Mouse (Mus musculus): Measurements from ENCODE around the gene Paqr9.
"Not testable (repeated sequence)": the region's sequence is repeated elsewhere in the genome, so short reads cannot be mapped to it uniquely, and the experiment has no call there.

The Paqr9 gene

DNA sequence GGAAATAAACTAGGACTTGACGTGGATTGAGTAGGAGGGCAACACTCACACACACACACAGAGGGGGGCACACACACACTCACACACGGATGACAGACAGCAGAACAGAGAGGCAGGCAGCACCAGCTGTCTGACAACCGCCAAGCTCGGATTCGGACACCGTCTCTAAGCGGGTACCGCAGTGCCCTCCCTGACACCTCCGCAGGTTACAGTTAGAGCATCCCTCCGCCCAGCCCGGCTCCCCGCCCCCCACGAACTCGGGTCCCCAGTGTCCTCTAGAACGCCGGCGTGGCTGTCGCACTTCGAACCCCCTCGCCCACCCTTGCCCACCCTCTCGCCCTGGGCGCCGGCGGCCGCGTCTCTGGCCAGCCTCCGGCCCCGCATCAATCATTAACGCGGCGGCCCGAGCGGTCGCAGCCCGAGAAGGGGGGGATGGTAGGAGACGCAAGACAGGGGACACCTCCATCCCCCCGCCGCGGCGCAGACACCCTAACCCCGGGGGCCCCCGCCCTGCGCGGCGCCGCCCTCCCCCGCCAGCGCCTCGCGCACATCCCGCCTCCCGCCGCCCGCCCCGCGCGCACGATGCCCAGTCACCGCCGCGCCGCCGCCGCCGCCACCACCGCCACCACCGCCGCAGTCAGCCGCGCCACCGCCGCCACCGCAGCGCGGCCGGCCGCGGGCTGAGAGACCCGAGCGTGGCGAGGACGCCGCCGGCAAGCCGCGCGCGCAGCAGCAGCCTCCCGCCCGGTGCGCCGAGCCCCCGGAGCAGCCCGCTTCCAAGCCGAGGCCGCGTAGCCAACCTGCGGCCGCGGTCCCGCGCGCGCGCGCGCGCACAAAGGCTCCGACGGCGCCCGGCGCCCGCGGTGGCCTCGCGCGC is at the start of gene Paqr9:
Gene Paqr9 (plus strand): TSS at position 599 of the 877 bp plus-strand sequence.
- DNase-seq (ENCODE audit: low read depth, low spot score): peak; percentile 41

DNA sequence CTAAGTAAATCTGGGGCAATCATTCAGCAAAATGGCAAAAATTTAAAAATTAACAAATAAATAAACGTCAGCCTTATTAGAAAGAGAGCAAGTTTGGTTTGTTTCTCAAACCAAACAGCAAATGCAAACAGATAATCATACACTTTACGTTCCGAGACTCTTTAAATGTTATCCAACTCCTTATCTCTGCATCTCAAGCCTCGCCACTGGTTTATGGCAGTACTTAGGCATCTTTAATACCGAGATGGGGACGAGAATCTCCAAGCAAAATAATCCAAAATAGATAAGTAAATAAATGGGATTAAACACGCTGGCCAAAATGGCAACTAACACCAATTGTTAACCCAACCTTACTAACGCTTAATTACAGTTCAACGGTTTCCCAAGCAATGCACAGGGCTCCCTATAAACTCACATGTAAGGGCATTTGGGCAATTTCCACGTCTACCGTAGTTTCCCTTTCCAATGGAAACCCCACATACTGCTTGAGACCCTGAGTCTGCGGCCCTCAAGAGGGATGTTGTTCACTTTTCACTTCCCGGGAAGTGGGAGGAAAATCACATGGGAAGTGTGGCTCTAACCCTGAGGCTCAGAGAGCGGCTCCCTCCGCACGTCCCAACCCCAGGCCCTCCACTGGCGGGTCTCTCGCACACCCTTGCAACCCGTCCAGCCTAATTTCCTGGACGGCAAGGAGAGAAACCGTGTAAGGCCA is 48.6 kb upstream of the Paqr9 start:
- DNase-seq (ENCODE audit: low read depth, low spot score): no peak

GRCm38 (mm10) chr9:95511472-95512330 is 47.8 kb upstream of the Paqr9 start, which contains the start of gene U2surp:
TSS of gene U2surp (minus strand) at chr9:95511996.
- DNase-seq (ENCODE audit: low read depth, low spot score): peak; percentile 98

DNA sequence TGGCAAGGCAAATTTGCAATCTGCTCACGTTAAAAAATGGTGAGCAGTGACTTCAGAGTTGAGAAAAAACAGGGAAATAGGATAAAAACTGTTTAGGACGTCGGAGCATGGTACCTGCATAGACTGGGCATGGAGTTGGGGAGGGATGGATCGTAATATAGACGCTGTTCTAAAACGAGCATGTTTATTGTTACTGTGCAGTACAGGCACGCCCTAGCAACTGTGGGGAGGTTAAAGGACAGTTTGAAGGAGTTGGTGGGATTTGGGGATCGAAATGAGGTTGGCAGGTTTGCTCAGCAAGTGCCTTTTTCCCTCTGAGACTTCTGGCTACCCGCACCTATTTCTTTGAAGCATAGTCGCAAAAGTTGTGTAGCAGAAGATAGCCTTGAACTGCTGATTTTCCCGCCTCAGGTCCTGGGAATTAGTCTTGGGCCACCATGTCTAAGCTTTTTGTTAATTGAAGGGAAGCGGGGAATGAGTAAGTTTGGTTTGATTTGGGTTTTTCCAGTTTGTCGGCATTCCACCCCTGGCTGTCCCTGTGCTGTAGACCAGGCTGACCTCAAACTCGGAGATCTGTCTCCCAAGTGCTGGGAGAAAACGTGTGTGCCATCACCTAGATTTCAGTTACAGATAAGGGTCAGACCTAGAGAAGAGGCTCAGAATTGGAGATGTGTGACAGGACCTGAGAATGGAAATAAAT is 47.0 kb upstream of the Paqr9 start:
- DNase-seq (ENCODE audit: low read depth, low spot score): no peak

- no peak for DNase-seq (ENCODE audit: low read depth, low spot score)
Measured at GRCm38 (mm10) chr9:95513776-95514175, 45.7 kb upstream of the Paqr9 start.

GRCm38 (mm10) chr9:95514361-95514760 is 45.1 kb upstream of the Paqr9 start:
- DNase-seq (ENCODE audit: low read depth, low spot score): not testable (repeated sequence)

DNA sequence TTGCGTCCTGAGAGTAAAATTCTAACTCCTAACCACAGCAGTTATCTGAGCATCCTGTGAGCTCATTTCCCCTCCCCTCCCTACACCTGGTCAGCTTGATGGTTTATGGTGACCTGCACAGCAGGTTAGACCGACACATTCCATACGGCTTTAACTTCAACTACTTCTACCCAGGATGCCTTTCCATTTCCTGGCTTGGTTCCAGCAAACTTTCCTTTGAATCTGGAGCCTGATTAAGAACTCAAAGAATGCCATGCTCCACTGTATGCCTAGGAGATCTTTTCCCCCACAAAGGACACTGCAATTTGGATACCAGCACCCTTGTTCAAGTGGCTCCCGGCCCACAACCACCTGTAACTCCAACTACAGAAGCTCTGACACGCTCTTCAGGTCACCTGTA is 38.9 kb upstream of the Paqr9 start:
- no peak for DNase-seq (ENCODE audit: low read depth, low spot score)

DNA sequence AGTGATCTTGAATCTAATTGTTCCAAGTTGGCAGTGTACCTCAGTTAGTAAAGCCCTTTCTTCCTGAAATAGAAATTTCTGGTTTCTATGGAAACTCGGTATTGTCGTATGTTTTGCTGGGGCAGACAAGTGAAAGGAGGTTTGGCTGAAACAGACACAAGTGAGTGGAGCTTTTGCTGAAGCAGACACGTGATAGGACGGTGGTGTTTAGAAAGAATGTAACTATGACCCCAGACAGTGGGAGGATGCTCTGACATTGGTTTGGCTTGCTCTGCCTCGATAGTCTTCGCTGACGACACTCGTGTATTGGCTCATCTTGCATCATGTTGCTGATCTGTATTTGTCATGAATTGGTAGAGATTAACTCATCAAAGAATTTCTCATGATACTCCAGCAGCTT is 38.4 kb upstream of the Paqr9 start:
- no peak for DNase-seq (ENCODE audit: low read depth, low spot score)

GRCm38 (mm10) chr9:95521566-95521965 is 37.9 kb upstream of the Paqr9 start:
- DNase-seq (ENCODE audit: low read depth, low spot score): no peak

DNA sequence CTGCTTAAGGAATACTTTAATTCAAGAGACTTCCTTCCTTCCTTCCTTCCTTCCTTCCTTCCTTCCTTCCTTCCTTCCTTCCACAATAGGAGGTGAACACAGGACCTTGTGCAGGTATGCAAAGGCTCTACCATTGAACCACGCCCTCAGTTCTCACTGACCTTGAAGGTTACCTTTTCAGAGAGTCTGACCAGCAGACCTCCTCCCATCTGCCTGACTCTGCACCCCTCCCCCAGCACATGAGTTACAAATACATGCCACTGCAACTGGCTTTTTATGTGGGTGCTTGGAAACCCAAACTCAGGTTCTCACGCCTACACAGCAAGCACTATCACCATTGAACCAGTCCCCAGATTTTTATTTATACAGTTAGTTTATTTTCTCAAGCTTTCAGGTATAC is 36.9 kb upstream of the Paqr9 start:
- DNase-seq (ENCODE audit: low read depth, low spot score): no peak

- no peak for DNase-seq (ENCODE audit: low read depth, low spot score)
Measured at GRCm38 (mm10) chr9:95525376-95525775, 34.1 kb upstream of the Paqr9 start.

- peak; percentile 30 for DNase-seq (ENCODE audit: low read depth, low spot score)
Measured at GRCm38 (mm10) chr9:95525961-95526360, 33.5 kb upstream of the Paqr9 start.

GRCm38 (mm10) chr9:95527676-95528075 is 31.8 kb upstream of the Paqr9 start:
- DNase-seq (ENCODE audit: low read depth, low spot score): no peak

DNA sequence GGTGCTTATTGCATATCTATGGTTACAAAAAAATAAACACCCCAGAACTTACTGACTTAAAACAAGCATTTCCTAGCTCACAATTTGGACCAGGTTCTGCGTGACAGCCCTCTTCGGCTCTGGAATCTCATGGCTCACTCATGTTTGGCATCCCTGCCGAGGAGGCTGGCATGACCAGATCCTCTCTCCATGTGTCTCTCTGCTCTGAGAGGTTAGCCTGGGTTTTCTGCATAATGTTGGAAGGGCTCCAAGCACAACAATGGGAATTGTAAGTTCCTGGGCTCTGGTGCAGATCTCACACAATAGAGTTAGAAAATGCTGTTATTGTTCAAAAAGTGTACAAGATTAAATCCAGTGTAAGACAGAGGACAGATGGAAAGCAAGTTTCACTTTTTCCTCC is 28.3 kb upstream of the Paqr9 start:
- DNase-seq (ENCODE audit: low read depth, low spot score): no peak

GRCm38 (mm10) chr9:95533817-95534216 is 25.6 kb upstream of the Paqr9 start:
- no peak for DNase-seq (ENCODE audit: low read depth, low spot score)

DNA sequence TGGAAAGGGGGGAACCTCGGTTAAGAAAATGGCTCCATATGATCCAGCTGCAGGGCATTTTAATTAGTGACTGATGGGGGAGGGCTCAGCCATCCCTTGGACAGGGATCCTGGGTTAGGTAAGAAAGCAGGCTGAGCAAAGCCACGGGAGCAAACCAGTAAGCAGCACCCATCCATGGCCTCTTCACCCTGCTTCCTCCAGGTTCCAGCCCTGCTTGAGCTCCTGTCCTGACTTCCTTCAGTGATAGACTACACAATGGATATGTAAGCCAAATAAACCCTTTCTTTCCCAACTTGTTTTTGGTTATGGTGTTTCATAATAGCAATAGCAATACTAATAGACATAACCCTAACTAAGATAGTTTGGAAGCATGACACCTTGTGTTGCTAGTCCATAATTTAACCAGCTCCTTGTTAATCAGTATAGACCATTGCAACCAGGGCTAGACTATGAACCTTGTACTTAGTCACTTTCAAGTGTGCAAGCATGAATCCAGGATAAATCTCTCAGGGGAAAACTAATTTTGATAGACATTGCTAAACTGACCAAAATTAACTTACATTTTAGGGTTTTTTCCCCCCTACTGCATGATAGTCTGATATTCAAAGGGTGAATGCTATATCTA is 20.2 kb upstream of the Paqr9 start:
- no peak for DNase-seq (ENCODE audit: low read depth, low spot score)

- peak; percentile 59 for DNase-seq (ENCODE audit: low read depth, low spot score)
Measured at GRCm38 (mm10) chr9:95540487-95540886, 19.0 kb upstream of the Paqr9 start.

GRCm38 (mm10) chr9:95541208-95541607 is 18.2 kb upstream of the Paqr9 start:
- no peak for DNase-seq (ENCODE audit: low read depth, low spot score)

- DNase-seq (ENCODE audit: low read depth, low spot score): no peak
Measured at GRCm38 (mm10) chr9:95541650-95542432, 17.6 kb upstream of the Paqr9 start.

DNA sequence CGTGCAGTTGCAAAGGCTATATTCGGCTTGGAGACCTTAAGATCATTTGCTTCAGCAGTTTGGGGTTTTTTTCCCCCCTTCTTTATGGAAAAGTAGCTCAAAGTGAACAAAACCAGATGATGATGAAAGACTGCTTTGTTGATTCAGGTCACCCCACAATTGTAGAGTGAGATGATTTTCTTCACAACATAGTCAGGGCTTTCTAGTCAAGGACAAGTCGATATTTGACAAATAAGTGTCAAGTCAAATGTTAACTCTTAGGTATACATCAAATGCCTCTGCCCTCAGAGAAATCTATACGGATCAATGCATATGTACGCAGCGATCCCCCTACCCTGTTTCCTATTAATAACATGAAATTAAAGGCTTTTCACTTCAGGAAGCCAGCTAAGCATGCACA is 17.0 kb upstream of the Paqr9 start:
- no peak for DNase-seq (ENCODE audit: low read depth, low spot score)

All from mesoderm, embryonic 11.5 days (tissue).